Mouse (Mus musculus): Measurements from ENCODE around the gene Prpf31. TPM values are rescaled to one million over a fixed set of nuclear protein-coding genes. Genes with fewer than 3 reads are reported as not detected.
A peak's percentile ranks its signal among the peaks of the same experiment; 100 is the strongest.

The Prpf31 gene
- polyA plus RNA-seq, 1 experiment from 2014 or later = 82.5 TPM

DNA sequence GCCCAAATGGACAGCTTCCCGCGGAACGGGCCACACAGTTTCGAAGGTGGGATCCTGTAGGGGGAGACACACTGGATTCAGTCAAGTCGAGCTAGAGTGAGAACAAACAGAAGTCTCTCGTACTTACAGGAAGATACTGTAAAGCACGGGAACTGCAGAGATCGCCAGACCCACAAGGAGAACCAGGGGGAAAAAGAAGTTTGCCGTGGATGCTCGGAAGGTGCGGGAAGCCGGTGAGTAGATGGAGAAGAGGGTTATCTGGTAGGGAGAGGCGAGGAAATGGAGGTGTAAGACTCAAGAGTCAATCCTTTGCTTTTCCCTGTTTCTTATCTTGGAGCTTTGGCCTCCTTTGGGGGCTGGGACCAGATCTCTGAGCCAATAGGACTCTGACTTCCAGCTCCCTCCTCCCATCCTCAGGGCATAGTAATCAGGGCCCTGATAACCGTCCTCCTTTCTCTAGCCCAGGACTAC lies 37.2 kb downstream of the Prpf31 start:
- Histone ChIP-seq H3K9ac (no peak overlapping the region), H3K4me3 (replicated peaks) (0 out of 2 replicates have a peak overlapping the region, but pooled peaks have one; percentile 6), H3K27me3 (replicated peaks) (no peaks in the 10 kb centered on the region), H3K9me3 (no peaks in the 10 kb centered on the region), H3K4me2 (peak overlapping the region; percentile 55), H3K36me3 (peaks cover 11% of the 10 kb centered on the region), H3K27ac (peak overlapping the region; percentile 91; the same call in 1 of the 2 replicates), H3K4me1 (peaks cover 12% of the 10 kb centered on the region)
- 0 out of 2 replicates have a peak, but pooled peaks have one; percentile 12 for ATAC-seq (ENCODE audit: insufficient read depth, low FRiP score, low read depth)
- 17% methylated on average over 14 of the region's 14 CpGs for WGBS

DNA sequence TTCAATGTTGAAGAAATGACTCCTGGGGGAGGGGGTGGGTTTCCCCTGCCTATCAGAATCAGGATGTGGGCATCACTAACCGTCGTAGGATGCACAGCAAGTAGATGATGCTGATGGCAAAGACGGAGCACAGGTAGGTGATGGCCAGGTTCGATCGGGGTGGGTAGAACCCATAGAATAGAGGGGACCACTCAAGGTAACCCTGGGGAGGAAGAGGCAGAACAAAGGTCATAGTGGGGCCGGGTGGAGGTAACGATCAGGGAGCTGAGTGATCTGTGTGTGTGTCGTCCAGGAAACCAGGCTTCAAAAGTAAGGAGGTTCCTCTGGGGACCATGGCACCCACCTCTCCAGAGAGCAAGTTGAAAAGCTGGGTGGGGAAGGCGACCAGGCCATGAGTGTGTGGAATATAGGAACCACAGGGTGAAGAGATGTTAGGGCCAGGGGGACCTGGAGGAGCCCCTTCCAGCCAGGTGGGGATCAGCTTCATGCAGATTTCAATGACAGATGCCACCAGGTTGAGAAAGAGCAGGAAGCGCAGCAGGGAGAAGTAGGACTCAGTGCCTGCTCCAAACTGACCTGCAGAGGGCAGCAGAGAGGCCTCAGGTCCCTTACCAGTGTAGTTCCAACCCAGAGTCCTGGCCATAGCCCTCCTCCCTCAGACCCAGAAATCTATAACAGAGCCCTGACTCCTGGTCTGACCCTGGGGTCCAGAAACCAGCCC lies 44.9 kb downstream of the Prpf31 start:
- Histone ChIP-seq H3K4me3 (replicated peaks) (no peak overlapping the region), H3K4me1 (no peaks in the 10 kb centered on the region), H3K27ac (no peak overlapping the region), H3K27me3 (replicated peaks) (no peaks in the 10 kb centered on the region), H3K9ac (no peak overlapping the region), H3K36me3 (no peaks in the 10 kb centered on the region), H3K4me2 (no peak overlapping the region), H3K9me3 (no peaks in the 10 kb centered on the region)
- peak; percentile 83 for ATAC-seq (ENCODE audit: insufficient read depth, low FRiP score, low read depth)
- 70% methylated on average over 10 of the region's 10 CpGs for WGBS

DNA sequence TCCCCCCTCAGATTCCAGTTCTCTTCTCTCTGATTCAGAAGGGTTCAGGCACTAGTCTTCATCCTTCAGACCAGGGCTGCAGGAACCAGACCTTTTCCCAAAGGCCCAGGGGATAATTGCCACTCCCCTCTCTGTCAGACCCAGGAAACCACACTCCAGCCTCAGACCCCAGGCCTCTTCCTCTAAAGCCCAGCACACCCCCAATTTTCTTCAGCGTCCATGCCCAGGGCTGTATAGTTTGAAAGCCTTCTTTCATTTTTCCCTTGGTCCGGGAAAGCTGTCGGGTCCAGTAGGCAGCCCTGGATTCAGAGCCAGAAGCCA lies 45.4 kb downstream of the Prpf31 start:
- H3K36me3 ChIP-seq = no peaks in the 10 kb centered on the region
- no peak overlapping the region for H3K27ac ChIP-seq
- no peaks in the 10 kb centered on the region for H3K27me3 ChIP-seq (replicated peaks)
- 76% methylated on average over 3 of the region's 3 CpGs for WGBS
- H3K4me1 ChIP-seq = no peaks in the 10 kb centered on the region
- no peak overlapping the region for H3K4me2 ChIP-seq
- no peaks in the 10 kb centered on the region for H3K9me3 ChIP-seq
- no peak overlapping the region for H3K9ac ChIP-seq
- no peak for ATAC-seq (ENCODE audit: insufficient read depth, low FRiP score, low read depth)
- H3K4me3 ChIP-seq (replicated peaks) = no peak overlapping the region

DNA sequence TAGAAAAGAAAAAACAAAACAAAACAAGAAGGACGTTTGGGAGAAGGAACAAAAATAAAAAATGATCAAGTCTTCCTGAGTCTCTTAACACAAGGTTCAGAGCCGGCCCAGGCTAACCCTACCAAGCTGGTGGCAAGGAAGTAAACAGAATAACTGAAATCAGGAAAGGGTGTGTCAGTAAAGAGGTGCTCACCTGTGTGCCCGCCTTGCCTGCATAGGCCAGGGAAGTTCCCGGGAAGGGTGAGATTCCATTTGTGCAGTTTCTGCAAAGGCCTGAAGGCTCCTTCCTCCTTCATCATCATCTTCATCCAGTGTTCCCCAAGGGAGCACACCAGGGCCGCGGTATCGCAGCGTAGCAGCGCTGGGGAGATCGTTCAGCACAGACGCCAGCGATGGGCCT lies 46.6 kb downstream of the Prpf31 start:
- H3K4me1 ChIP-seq = no peaks in the 10 kb centered on the region
- H3K36me3 ChIP-seq = no peaks in the 10 kb centered on the region
- peak overlapping the region; percentile 42; the same call in 1 of the 2 replicates for H3K27ac ChIP-seq
- 74% methylated on average over 12 of the region's 12 CpGs for WGBS
- peak overlapping the region; percentile 41 for H3K4me3 ChIP-seq (replicated peaks)
- H3K9ac ChIP-seq = peak overlapping the region; percentile 12; the same call in 1 of the 2 replicates
- ATAC-seq (ENCODE audit: insufficient read depth, low FRiP score, low read depth) = no peak
- H3K27me3 ChIP-seq (replicated peaks) = no peaks in the 10 kb centered on the region
- no peaks in the 10 kb centered on the region for H3K9me3 ChIP-seq
- peak overlapping the region; percentile 45 for H3K4me2 ChIP-seq

DNA sequence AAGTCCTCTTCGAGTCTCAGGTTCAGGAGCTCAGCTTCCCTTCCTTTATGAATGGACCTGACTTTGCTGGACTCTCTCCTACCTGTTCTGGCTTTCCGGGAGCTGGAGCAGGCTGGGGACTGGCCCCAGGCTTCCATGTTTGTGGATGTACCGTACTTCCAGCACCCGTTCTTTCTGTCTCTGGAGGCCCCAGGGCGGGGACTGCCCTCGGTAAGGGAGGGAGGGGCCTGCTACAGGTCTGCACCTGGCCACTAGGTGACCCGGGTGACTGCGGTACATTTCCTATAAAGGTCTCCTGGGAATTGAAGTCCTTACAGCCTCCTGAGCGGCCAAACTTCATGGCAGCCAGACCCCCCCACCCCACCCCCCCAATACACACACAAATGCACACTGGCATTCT lies 47.6 kb downstream of the Prpf31 start, which contains the start of gene Tmc4:
TSS of gene Tmc4 (minus strand) at position 212 of the 400 bp plus-strand sequence.
- H3K27me3 ChIP-seq (replicated peaks) = no peaks in the 10 kb centered on the region
- WGBS = 46% methylated on average over 9 of the region's 9 CpGs
- peak within 1 kb of the TSS; percentile 41 for H3K4me3 ChIP-seq (replicated peaks)
- H3K9ac ChIP-seq = peak within 1 kb of the TSS; percentile 12; the same call in 1 of the 2 replicates
- peak; percentile 86 for ATAC-seq (ENCODE audit: insufficient read depth, low FRiP score, low read depth)
- H3K27ac ChIP-seq = peak within 1 kb of the TSS; percentile 42
- peak within 1 kb of the TSS; percentile 45 for H3K4me2 ChIP-seq
- H3K9me3 ChIP-seq = no peaks in the 10 kb centered on the region
- no peaks in the 10 kb centered on the region for H3K4me1 ChIP-seq
- no peaks in the 10 kb centered on the region for H3K36me3 ChIP-seq

DNA sequence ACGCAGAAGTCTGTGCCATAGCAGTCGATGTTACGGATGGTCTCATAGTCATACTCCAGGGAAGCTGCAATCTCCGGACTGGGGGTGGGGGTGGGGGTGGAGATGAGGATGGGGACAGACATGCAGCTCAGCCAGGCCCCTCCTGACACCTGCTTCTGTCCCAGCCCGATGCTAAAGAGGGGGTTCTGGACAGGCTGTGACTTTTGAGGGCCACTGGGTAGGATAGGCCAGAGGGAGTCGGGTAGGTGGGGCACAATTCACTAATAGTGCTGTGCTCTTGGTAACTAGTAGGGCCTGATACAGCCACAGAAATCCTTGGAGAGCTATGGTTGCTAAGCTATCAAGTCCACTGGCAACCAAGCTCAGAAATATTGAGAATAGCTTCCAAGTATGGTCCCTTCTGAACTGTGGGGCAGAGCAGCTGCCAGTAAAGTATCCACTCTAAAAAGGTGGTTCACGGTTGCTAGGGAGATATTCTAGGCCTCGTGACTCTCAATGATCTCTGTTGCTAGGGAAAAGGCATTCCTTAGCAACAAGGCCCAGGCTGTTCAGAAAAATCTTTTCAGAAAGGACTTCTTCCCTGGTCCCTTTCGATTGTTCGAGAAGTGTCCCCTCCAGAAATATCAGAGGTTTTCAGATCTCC lies 54.2 kb downstream of the Prpf31 start:
- H3K4me3 ChIP-seq (replicated peaks) = no peak overlapping the region
- no peak overlapping the region for H3K27ac ChIP-seq
- no peak overlapping the region for H3K4me2 ChIP-seq
- no peaks in the 10 kb centered on the region for H3K27me3 ChIP-seq (replicated peaks)
- H3K4me1 ChIP-seq = no peaks in the 10 kb centered on the region
- no peaks in the 10 kb centered on the region for H3K9me3 ChIP-seq
- 83% methylated on average over 10 of the region's 10 CpGs for WGBS
- H3K36me3 ChIP-seq = peaks cover 11% of the 10 kb centered on the region; the same call in 1 of the 2 replicates
- H3K9ac ChIP-seq = no peak overlapping the region
- ATAC-seq (ENCODE audit: insufficient read depth, low FRiP score, low read depth) = no peak

DNA sequence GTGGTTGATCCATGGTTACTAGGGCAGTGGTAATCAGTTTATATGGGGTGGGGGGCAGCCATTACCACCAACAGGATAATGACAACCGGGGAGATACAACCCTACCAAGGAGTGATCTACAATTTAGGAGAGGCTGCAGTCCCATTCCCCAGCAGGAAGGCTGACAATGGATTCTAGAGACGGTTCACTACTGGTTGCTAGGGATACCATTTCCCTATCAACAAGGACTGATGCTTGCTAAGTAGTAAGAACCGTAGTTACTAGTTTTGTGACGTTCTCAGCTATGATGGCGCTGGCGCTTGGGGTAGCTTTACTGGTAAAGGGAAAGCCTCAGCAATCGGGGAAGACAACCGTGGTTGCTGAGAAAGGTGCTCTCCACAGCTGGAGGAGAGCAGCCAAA lies 54.9 kb downstream of the Prpf31 start:
- no peak for ATAC-seq (ENCODE audit: insufficient read depth, low FRiP score, low read depth)
- WGBS = 90% methylated on average over 8 of the region's 8 CpGs
- Histone ChIP-seq H3K4me1 (no peaks in the 10 kb centered on the region), H3K36me3 (peaks cover 11% of the 10 kb centered on the region; the same call in 1 of the 2 replicates), H3K27me3 (replicated peaks) (no peaks in the 10 kb centered on the region), H3K27ac (no peak overlapping the region), H3K4me2 (no peak overlapping the region), H3K9me3 (no peaks in the 10 kb centered on the region), H3K4me3 (replicated peaks) (no peak overlapping the region), H3K9ac (no peak overlapping the region)

DNA sequence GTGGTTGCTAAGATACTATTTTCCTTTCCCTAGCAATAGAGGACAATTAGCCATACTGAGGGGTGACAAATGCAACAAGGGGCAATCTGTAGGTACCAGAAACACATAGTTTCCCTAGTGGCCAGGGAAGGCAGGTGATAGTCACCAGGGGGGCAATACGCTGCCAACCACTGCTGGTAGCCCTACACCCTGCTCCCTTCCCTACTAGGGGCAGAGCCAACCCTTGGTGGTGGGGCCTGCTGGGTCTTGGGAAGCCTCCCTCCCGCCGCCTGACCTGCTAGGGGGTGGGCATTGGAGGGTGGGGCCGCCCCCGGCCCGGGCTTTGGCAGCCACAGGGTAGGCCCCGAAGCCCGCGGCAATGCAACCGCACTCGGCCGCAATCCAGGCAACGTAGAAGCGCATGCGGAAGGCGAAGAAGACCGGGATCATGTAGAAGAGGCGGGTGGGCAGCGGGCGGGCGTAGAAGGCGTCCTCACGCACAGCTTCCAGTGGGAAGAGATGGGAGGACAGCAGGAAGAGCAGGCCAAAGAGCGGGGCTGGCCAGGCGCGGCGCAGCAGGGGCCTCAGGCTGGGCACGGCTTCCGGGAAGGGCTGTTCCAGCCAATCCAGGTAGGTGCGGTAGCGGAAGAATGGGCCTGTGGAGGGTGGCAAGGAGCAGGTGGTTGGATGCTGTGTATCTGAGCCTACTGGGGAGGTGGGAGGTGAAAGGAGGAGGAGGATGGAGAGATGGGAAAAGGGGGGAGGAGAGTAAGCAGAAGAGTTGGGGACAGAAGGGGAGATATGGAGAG lies 55.8 kb downstream of the Prpf31 start:
- Histone ChIP-seq H3K9me3 (no peaks in the 10 kb centered on the region), H3K36me3 (peaks cover 11% of the 10 kb centered on the region; the same call in 1 of the 2 replicates), H3K27ac (no peak overlapping the region), H3K4me1 (no peaks in the 10 kb centered on the region), H3K27me3 (replicated peaks) (no peaks in the 10 kb centered on the region), H3K9ac (no peak overlapping the region), H3K4me3 (replicated peaks) (no peak overlapping the region), H3K4me2 (no peak overlapping the region)
- ATAC-seq (ENCODE audit: insufficient read depth, low FRiP score, low read depth) = no peak
- 86% methylated on average over 31 of the region's 31 CpGs for WGBS

DNA sequence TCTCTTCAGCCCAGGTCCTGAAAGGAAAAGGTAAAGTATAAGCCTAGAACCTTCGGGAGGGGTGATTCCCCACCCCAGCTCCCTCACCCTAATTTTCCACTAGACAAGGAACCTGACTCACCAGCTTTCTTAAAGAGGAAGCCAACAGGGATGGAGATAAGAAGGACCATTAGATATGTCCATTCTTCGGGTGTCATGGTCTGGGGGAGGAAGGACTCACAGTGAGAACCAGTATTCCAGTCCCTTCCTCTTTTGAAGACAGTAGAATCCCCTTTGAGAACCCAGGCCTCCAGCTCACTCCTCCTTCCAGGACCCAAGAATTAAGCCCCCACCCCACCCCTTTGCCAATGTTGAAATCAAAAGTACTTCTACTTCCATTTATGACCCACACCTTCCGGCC lies 62.1 kb downstream of the Prpf31 start:
- H3K27ac ChIP-seq = peak overlapping the region; percentile 97; the same call in 1 of the 2 replicates
- peak overlapping the region; percentile 78 for H3K4me2 ChIP-seq
- H3K27me3 ChIP-seq (replicated peaks) = no peaks in the 10 kb centered on the region
- peaks cover 10% of the 10 kb centered on the region for H3K4me1 ChIP-seq
- H3K4me3 ChIP-seq (replicated peaks) = peak overlapping the region; percentile 71
- WGBS = 23% methylated on average over 3 of the region's 3 CpGs
- ATAC-seq (ENCODE audit: insufficient read depth, low FRiP score, low read depth) = no peak
- H3K36me3 ChIP-seq = 0 out of 2 replicates have a peak, but pooled peaks cover 6% of the 10 kb centered on the region
- peak overlapping the region; percentile 81 for H3K9ac ChIP-seq
- H3K9me3 ChIP-seq = no peaks in the 10 kb centered on the region

Measured in stomach, embryonic 15.5 days (tissue).